Mouse (Mus musculus) layer of hippocampus, postnatal 14 days (tissue): ENCODE results near the gene Tfip11. TPM values are rescaled to one million over a fixed set of nuclear protein-coding genes. Genes with fewer than 3 reads are reported as not detected.

ENCODE experiments used
- DNase-seq, 2 experiments: peaks; one replicate each; pipeline ENCODE4 v3.0.0; 2021 to 2022; ENCODE audit warnings: low spot score in 2 of 2, mixed read lengths in 1 of 2
- total RNA-seq, 2 experiments: library from RNA; stranded (reverse); gene quantifications; 2 replicates each; pipeline ENCODE4 v1.2.3; 2021

Tfip11 gene
- total RNA-seq, 2 experiments from 2014 or later = 34.9 to 36.8 TPM

- DNase-seq = no peak
Measured at GRCm38 (mm10) chr5:112289819-112290535, 36.2 kb upstream of the Tfip11 start.

- no peak for DNase-seq
Measured at GRCm38 (mm10) chr5:112290536-112290880, 35.6 kb upstream of the Tfip11 start.

GRCm38 (mm10) chr5:112291866-112292265 lies 34.3 kb upstream of the Tfip11 start:
- DNase-seq = no peak

- DNase-seq = no peak
Measured at GRCm38 (mm10) chr5:112292343-112292980, 33.7 kb upstream of the Tfip11 start.

- no peak for DNase-seq
Measured at GRCm38 (mm10) chr5:112293800-112294199, 32.4 kb upstream of the Tfip11 start.

GRCm38 (mm10) chr5:112294696-112295095 lies 31.5 kb upstream of the Tfip11 start:
- no peak for DNase-seq

- DNase-seq = no peak
Measured at GRCm38 (mm10) chr5:112295162-112295561, 31.0 kb upstream of the Tfip11 start.

GRCm38 (mm10) chr5:112295564-112295963 lies 30.6 kb upstream of the Tfip11 start:
- no peak for DNase-seq

GRCm38 (mm10) chr5:112296404-112297181 lies 29.6 kb upstream of the Tfip11 start:
- no peak for DNase-seq

- no peak for DNase-seq
Measured at GRCm38 (mm10) chr5:112297257-112297656, 28.9 kb upstream of the Tfip11 start.

GRCm38 (mm10) chr5:112298226-112298988 lies 27.8 kb upstream of the Tfip11 start:
- DNase-seq = no peak

GRCm38 (mm10) chr5:112299399-112299798 lies 26.8 kb upstream of the Tfip11 start:
- no peak for DNase-seq

- no peak for DNase-seq
Measured at GRCm38 (mm10) chr5:112300112-112300511, 26.0 kb upstream of the Tfip11 start.

GRCm38 (mm10) chr5:112300721-112301308 lies 25.3 kb upstream of the Tfip11 start:
- DNase-seq = no peak

- DNase-seq = no peak
Measured at GRCm38 (mm10) chr5:112301694-112302093, 24.5 kb upstream of the Tfip11 start.

- DNase-seq = no peak
Measured at GRCm38 (mm10) chr5:112302310-112302709, 23.8 kb upstream of the Tfip11 start.

GRCm38 (mm10) chr5:112305842-112306241 lies 20.3 kb upstream of the Tfip11 start:
- no peak for DNase-seq

- no peak for DNase-seq
Measured at GRCm38 (mm10) chr5:112313222-112313885, 12.8 kb upstream of the Tfip11 start.

- DNase-seq = no peak
Measured at GRCm38 (mm10) chr5:112316468-112316867, 9.7 kb upstream of the Tfip11 start.

- DNase-seq = no peak
Measured at GRCm38 (mm10) chr5:112317328-112317727, 8.8 kb upstream of the Tfip11 start.
